Mouse (Mus musculus) MEL (cell line): ENCODE data around the gene Rnf220.

Experiments used
- KAT2A ChIP-seq: conservative IDR thresholded peaks from 2 replicates; pipeline ENCODE4 v1.6.1; 2012; ENCODE audit warnings: low read depth, low read length, improper control_type of control experiment, inconsistent platforms
- MAFK ChIP-seq: IDR thresholded peaks from 2 replicates; pipeline ENCODE4 v1.6.1; 2011; ENCODE audit warnings: low read depth, mild to moderate bottlenecking, low read length, improper control_type of control experiment, borderline replicate concordance

DNA sequence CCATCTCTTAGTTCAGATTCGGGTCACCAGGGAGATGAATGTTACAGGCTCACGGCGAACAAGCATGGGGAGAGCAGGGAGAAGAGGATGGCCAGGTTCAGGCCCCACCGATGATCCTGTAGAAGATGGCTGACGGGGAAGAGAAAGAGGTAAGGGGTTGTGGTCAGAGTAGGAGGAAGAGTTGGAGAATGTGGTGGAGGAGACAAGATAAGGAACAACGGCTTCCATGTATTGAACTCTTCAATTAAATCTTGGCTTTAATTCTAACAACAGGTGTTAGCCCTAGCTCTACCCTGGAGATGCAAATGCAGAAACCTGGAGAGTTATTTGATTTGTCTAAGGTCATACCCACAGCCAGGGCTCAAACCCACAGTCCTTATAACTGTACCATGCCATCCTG lies 49.8 kb upstream of the Rnf220 start:
- TF ChIP-seq KAT2A (no peak), MAFK (no peak)
